ENCODE assay signal across 10 mouse cellular contexts in the genomic region with DNA sequence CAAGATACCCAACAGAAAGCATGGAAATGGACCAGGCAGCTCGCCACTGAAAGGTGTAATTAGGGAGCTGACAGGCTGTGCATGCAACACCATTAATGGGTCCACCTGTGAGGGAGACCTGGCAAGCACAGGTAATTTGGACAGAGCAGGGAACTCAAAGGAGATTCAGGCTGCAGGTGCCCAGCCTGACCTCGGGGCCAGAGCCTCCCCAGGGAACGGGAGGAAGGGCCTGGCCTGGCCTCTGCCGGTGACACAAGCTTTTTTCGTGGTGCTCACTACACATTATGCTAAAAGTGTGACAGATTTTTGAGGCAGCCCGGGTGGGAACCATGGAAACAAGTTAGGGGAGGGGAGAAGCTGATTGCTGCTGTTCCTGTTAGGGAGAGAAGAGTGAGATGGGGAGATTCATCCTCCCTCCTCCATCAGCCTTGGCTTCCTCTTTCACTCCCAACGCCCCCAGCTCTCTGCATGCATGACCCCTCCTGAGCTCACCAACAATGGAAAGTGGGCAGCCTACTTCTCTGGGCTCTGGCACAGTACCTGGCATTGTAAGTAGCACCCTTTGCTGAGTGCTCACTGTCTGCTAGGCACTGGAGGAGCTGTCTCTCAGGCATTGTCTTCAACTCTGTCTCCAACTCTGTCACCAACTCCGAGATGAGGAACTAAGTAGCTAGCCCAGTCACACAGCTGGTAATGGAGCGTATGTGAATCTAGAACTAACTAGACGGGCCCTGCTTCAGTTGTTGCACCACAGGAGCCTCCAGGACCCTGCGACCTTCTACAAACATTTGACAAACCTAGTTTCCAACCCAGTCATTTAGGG.
A peak's percentile ranks its signal among the peaks of the same experiment; 100 is the strongest.
DNase-seq lines count a peak whose midpoint lies in the region; ATAC-seq and TF ChIP-seq lines count a peak whose summit lies in the region.
"Had no signal": no experiment of that assay in that cellular context is flagged by ENCODE, and none has a peak within 500 bp of the region (broad histone marks: within the 10 kb centered on the region; RNA-seq: fewer than 3 reads in every experiment).

No protein-coding gene starts in this region.

- no peak overlapping the region for H3K27ac ChIP-seq in hindbrain, postnatal 0 days
- no peak overlapping the region for H3K27ac ChIP-seq in intestine, embryonic 15.5 days
- H3K27ac ChIP-seq: limb, embryonic 12.5 days; macrophage had no signal

- no peak overlapping the region for H3K4me2 ChIP-seq in hindbrain, postnatal 0 days (ENCODE audit: low read depth, low read length)
- H3K4me2 ChIP-seq in intestine, embryonic 15.5 days (replicated peaks) = no peak overlapping the region
- H3K4me2 ChIP-seq: limb, embryonic 12.5 days had no signal

- H3K4me1 ChIP-seq in hindbrain, postnatal 0 days (ENCODE audit: insufficient read depth, low read length) = peaks cover 6% of the 10 kb centered on the region; the same call in 1 of the 2 replicates
- no peaks in the 10 kb centered on the region for H3K4me1 ChIP-seq in intestine, embryonic 15.5 days (replicated peaks)

- intact Hi-C loops in heart, postnatal 10 days (cut with DNase I) = no loop called here
- intact Hi-C loops in left cerebral cortex, postnatal 4 days (cut with DNase I) = no loop called here

- WGBS in hindbrain, postnatal 0 days = 25% methylated on average over 11 of the region's 11 CpGs
- 69% methylated on average over 11 of the region's 11 CpGs for WGBS in intestine, embryonic 15.5 days

- no peak overlapping the region for H3K4me3 ChIP-seq in hindbrain, postnatal 0 days (ENCODE audit: low read length)
- no peak overlapping the region for H3K4me3 ChIP-seq in intestine, embryonic 15.5 days (replicated peaks)
- H3K4me3 ChIP-seq: limb, embryonic 12.5 days had no signal

- no peaks in the 10 kb centered on the region for H3K36me3 ChIP-seq in hindbrain, postnatal 0 days (ENCODE audit: insufficient read depth, low read length)
- H3K36me3 ChIP-seq in intestine, embryonic 15.5 days = no peaks in the 10 kb centered on the region
- H3K36me3 ChIP-seq: limb, embryonic 12.5 days had no signal

- no peaks in the 10 kb centered on the region for H3K9me3 ChIP-seq in hindbrain, postnatal 0 days (ENCODE audit: low read length)
- no peaks in the 10 kb centered on the region for H3K9me3 ChIP-seq in intestine, embryonic 15.5 days
- H3K9me3 ChIP-seq: limb, embryonic 12.5 days had no signal

- no peak overlapping the region for H3K9ac ChIP-seq in hindbrain, postnatal 0 days (replicated peaks; ENCODE audit: low read length)
- H3K9ac ChIP-seq in intestine, embryonic 15.5 days = no peak overlapping the region
- H3K9ac ChIP-seq: limb, embryonic 12.5 days had no signal

- no peaks in the 10 kb centered on the region for H3K27me3 ChIP-seq in hindbrain, postnatal 0 days (ENCODE audit: insufficient read depth, low read length)
- no peaks in the 10 kb centered on the region for H3K27me3 ChIP-seq in intestine, embryonic 15.5 days (replicated peaks)
- H3K27me3 ChIP-seq: limb, embryonic 12.5 days had no signal

- peak; percentile 77 for DNase-seq in heart, adult 11 months
- DNase-seq in heart, postnatal 10 days = no peak
- peak; percentile 62 for DNase-seq in hindbrain, postnatal 0 days (ENCODE audit: low spot score)
- peak; percentile 28 for DNase-seq in left cerebral cortex, postnatal 4 days
- peak; percentile 20 to 31 for DNase-seq in right cerebral cortex, postnatal 36 days (ENCODE audit: low spot score in 2 of 2)
- DNase-seq in adrenal gland, postnatal 10 days = no peak
- DNase-seq in spleen, postnatal 10 days (ENCODE audit: low spot score in 2 of 2) = no peak

- ATAC-seq in hindbrain, postnatal 0 days = peak; percentile 79
- ATAC-seq in intestine, embryonic 15.5 days = no peak

- TF ChIP-seq CTCF in hindbrain, postnatal 0 days (IDR thresholded peaks at IDR 0.05; ENCODE audit: low read depth) = no peak

Comparison
In these comparisons a context has a peak if more than half of its experiments do, and no peak if none do; other contexts are left out.
1. DNase-seq: peak in heart, adult 11 months (single experiment), hindbrain, postnatal 0 days (single experiment), left cerebral cortex, postnatal 4 days (single experiment) and right cerebral cortex, postnatal 36 days (2 of 2); none in heart, postnatal 10 days (0 of 2), adrenal gland, postnatal 10 days (single experiment) and spleen, postnatal 10 days (0 of 2).